Mouse (Mus musculus) left cerebral cortex, adult 11 months (tissue): Measurements from ENCODE around the gene Mphosph9.

Experiments used
- DNase-seq: peaks from one replicate; pipeline ENCODE4 v3.0.0; 2022; ENCODE audit warnings: low spot score

Gene Mphosph9

DNA sequence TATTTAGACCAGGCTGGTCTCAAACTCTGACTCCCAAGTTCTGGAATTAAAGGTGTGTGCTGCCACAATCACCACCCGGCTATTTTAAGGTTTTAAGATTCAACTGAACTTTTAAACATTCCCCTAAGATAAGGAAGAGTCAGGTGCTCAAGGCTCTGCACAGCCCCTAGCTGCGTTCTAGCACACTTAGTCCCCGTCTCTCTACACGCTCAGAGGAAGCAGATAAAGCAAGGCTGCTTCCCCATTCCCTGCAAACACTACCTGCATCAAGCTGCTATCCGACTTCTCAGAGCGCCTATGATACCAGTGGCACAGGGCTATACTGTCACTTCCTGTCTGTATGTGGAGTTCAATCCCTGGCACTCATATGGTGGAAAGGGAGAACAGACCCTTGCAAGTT lies 60.1 kb downstream of the Mphosph9 start:
- no peak for DNase-seq

DNA sequence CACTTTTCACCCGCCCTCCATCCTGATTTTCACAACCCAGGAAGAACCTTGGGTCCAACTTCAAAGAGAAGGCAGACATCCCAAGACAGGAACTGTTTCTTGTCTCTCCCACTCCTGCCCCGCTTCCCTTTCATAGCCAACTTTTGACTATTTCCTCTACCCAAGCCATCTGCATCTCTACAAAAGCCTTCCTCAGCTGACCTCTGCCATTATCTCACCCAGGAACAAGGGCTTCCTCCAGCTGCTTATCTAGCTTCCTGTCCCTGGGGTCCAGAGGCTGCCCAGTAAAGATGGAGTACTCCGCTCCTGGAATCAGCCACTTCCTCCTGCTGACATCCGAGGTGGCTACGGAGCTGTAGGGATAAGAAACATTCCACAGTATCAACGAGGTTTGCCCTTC lies 61.0 kb downstream of the Mphosph9 start:
- no peak for DNase-seq

DNA sequence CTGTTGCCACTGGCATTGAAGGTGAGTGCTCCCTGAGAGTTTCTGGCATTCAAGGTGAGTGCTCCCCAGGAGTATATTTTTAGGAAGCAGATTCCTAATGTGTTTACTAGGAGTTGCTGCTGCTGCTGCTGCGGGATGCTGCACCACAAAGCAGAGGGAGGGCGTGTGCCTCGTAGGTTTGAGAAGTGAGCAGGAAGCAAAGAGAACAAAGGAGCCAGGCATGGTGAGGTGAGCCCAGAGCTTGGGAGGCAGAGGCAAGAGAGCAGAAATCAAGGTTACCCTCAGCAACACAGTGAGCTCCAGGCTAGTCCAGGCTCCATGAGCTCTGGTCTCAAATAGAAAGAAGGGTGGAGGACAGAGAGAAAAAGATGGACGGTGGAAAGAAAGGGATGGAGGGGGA lies 64.5 kb downstream of the Mphosph9 start:
- no peak for DNase-seq

DNA sequence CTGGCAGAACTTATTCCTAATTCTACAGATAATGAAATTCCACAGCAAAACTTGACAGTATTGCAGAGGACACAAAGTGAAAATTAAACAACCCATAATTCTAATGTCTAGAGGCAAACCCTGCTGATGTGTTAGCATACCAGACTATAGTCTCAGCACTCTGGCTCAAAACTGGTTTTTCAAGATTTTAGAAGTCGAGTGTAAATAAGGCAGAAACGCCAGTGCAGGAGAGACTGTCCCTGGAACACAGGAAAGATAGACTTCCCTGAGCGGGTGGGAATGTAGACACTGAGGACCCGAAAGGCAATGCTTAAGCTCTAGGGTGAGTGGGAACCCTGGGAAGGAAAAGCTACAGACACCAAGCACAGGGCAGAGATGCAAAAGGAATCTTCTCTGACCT lies 65.7 kb downstream of the Mphosph9 start:
- no peak for DNase-seq

DNA sequence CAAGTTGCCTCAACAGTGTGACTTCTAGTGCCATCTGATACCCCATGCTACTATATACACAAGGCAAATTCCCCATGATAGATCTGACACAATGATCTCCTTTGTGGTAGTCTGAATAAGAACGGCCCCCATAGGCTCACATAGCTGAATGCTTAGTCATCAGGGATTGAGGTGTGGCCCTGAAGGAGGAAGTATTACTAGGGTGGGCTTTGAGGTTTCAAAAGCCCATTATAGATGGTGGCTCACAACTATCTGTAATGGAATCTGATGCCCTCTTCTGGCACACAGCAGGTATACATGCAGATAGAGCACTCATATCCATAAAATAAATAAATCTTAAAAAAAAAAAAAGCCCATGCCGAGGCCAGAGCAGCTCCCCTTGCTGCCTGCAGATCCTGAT lies 68.6 kb downstream of the Mphosph9 start:
- no peak for DNase-seq

DNA sequence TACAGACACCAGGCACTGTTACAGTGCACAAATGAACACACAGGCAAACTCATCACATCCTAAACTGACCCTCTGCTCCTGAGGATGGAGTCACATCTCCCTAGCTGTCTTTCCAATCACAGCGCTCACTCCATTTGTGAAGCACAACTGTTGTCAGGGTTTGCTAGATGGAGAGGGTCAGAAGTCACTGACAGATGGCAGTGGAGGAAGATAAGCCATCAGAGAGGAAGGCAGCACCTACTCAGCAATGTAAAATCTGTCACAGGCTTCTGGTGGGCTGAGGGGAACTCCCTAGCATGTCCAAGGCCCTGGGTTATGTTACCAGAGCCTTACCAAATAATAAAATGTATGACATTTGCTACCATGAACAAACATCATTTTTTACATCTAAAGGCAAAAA lies 69.7 kb downstream of the Mphosph9 start:
- no peak for DNase-seq

DNA sequence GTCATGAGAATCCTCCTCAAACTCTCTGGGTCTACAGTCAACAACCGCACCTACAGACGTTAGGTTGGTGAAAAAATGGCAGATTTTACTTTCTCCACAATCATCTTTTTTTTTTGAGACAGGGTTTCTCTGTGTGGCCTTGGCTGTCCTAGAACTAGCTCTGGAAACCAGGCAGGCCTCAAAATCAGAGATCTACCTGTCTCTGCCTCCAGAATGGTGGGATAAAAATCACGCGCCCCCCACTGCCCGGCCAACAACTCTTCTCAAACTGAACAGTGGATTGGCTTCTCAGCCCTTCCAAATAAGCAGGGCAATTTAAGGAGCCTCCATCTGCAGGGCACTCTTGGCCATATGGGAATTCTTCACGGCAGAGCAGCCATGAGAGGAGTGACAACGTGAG lies 72.6 kb downstream of the Mphosph9 start:
- DNase-seq = no peak

DNA sequence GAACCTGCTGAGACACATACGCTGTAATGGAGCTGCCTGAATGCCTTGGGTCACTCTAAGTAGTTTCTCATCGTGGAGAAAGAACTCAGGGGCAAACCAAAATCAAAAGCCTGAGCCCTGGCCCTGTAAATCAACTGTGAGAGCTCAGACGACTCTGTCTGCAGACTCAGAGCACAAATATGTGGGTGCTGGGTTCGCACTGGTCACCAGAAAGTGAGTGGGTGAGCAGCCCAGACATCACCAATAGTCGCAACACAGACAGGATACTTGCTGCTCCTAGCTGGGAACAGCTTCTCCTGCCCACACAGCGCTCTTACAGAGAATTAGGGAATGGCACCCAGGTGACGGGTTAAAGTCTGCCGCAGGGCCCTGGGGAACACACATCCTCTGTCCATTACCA lies 74.2 kb downstream of the Mphosph9 start:
- DNase-seq = no peak

DNA sequence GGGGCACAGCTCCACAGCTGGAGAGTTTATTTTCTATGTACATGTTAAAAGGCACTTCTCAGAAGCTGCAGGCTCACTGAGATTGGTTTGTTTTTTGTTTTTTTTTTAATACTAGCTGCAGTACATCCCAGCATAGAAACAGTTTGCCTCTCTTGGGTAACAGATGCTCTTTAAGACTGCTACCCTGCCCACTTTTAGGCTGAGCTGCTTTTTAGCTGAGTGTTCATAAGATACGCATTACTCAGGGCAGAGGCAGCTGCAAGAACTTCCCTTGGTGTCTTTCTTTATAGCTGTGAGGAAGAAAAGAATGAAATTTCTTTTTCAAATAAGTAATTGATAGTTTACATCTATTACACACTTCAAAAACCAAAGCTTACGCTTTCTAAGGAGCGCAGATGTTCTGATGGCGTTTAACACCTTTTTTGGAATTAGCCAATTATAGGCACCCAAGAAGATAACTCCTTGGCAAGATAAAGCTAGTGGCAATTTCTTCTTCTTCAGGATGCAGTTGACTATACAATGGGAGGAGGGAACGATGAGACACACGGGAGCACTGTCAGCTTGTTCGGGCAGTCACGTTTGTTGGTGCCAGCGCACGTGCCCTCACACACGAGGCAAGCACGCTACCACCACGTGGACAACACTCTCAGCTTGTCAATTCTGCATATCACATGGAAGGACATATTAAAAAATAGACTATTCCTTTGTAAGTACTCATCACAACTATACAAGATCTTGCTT lies 75.0 kb downstream of the Mphosph9 start:
- no peak for DNase-seq

DNA sequence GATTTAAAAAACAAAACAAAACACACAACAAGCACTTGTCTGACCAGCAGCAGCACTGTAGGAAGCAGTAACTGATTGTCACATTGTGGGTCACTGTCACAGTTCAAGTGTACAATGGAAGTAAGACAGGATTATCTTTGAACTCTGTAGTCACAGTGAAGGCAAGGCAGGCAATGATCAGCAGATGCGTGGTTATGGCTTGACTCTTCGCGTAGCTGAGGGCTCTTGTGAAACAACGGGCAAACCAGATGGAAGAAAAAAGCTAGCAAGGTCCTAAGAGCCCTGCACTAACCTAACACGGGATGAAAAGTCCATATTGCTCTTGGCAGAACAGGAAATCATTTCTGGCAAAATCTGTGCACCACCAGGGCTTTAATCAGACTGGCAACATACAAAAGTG lies 76.7 kb downstream of the Mphosph9 start:
- DNase-seq = no peak

DNA sequence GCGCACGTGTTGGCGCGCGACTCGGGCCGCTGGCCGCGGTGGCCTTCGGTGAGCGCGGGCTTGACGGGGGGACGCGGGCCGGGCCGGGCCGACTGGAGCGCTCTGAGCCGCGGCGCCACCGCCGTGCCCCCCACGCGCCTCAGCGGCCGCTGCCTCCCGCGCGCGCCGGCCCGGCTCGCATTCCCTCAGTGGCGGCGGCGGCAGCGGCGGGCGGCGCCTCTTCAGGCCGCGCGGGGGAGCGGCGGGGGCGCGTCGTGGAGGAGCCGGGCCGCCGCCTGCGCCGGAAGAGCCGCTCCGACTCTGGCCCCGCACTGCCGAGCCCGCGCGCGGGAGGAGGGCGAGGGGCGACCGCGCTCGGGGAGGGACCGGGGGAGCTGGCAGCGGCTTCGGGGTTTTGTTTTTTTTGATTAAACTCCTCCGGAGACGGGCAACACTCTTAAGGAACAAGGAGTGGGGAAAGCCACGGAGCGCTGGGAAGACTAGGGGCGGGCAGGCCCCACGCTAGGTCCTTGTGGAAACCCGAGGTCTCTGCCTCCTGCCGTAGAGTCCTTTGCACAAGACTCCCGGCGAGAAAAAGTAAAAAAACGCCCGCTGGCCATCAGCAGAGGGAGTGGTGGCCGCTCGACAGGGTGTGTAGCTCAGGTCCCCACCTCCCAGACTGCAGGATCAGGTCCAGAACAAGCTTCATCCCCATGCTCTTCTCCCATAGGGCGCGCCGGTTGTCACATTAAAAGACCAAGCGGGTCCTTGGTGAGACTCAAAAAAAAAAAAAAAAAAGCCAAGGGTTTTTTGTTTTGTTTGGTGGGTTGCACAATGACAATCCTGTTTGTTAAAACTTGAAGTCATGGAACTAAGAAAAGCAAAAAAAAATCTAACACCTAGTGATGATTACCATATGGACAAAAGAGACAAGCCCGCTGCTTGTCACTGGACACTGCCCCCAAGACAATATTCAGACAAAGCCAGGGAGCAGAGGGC lies 77.9 kb downstream of the Mphosph9 start, which contains the start of gene Pitpnm2:
Pitpnm2 (minus strand) TSS at position 147 of the 978 bp plus-strand sequence.
- DNase-seq = no peak

DNA sequence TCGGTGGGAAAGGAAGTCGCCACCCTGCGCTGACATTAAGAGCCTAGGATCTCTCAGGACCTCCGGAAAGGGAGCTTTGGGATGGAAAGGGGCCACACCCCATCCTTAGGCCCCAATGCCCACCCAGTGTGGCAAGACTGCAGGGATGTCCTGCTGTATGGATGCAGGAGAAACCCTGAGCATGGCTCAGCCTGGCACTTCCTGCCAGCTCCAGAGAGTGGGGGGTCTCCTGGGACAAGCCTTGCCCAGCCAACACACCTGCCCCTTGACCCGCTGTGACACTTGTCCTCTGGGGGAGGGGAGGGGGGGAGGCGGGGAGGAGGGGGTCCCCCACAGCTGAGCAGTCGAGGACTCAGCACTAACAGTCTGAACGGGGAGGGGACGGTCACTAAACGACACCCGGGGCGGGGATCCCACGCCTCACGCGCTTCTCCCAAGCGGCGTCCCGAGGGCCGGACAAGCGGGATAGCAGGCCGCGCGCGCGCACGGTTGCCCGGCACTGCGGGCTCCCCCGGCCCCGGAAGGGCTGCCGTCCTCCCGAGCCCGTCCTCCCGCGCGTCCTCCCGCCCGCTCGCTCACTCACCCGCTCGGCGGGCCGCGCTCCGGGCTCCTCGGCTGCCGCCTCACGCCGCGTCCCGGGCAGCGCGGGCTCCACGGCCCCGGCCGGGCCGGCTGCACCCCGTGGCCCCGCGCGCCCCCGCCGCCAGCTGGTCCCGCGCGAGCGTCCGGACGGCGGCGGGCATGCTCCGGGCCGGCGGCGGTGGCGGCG lies 78.7 kb downstream of the Mphosph9 start:
- no peak for DNase-seq

DNA sequence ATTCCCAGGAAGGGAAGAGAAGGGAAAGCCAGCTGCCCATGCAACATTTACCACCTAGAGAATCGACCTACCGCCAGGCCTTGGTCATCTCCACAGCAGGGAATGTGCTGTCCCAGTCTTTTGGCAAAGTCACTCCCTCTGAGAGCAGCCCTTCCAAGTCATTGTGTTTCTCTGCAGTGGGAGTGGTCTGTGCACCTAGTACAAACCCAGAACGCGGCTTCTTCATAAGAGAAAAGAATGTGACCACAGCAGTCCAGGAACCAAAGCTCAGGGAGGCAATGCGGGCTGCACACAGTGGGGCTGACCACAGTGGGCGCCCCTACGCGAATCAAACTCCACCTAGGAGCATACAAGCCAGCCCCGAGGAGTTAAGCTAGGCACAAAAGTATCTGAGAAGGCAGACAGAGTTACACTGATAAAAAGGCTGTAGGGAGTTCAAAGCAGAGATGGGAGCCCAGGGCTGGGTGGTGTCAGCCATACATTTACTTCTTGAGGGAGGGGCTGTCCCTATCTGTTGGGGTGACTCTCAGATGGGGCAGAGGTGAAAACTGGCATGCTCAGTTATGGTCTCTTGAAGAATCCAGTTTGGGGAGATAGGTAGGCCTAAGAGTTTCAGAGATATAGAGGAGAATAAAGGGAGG lies 79.7 kb downstream of the Mphosph9 start:
- DNase-seq = no peak

DNA sequence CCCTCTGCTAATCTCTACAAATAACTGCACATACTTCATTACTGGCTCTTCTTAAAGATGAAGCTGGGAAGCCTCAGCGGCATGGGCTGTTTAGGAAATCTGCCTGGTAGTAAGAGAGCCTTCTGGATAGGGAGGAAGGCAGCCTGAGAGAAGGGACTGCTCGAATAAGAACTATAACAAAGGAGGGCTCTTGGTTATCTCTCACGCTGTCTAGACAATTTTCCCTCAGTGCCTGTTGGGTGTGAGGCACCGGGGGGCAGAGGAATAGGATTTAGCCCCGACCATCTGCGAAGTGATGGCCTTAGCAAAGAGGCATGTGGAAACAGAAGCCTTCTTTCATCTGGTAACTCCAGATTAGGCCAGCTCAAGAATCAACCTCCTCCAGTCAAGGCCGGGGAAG lies 80.5 kb downstream of the Mphosph9 start:
- DNase-seq = no peak

DNA sequence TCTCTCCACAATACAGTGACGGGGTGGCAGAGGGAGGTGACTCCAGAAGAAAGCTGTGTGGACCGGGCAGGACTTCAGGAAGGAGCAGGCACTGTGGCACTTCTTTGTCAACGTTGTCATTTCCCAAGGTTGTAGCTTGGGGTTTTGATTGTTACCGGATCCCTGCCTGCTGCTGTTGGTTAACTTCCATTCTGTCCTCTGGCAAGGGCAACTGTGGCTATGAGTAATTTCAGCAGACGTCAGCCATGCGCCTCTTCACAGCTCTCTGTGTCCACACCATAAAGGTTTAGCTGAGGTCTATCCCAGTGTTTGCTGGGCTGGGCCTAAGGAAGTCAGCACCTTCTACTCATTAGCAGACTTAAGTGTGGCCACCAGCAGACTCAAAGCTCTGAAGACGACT lies 82.9 kb downstream of the Mphosph9 start:
- DNase-seq = no peak

DNA sequence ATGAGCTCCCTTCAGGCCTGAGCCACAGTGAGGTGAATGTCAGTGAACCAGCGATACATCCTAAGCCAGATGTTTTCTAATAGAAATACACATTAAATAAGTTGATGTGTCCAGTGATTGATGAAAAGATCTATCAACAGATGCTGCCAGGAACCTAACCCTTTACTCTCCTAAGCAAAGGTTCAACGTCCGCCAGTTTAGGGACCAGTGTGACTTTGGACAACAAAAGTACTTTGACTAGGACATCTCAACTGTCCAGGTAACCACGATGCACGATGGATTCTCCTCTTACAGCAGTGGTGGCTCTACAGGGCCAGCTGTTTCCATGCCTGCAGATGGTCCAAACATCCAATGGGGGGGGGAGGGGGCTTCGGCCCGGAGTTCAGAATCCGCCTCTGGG lies 83.3 kb downstream of the Mphosph9 start:
- no peak for DNase-seq

DNA sequence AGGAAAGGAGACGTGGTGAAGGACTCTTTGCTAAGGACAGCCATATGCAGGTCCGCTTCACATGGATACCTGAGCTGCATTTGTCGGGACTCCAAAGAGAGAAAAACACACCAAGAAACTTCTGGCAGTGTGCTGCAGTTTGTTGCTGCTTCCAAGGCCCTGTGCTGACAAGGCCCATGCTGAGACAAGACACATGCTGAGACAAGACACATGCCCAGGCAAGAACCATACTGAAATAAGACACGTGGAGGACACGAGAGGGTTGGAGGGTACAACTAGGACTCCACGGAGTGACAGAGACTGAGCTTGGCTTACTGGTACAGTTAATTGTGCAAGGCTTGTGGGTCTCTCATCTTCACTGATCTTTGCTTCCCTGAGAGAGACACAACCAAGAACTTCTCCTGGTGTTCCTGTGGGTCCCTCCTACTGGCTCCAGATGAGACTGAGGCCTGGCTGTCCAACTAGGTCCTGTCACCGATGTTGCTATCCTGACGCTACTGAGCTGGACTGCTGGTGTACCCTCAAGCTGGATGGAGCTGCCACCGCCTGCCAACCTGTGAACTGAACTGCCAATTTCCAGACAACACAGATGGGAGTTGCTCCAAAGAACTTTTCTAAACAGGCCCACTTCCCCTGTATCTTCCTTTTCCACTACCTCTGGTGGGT lies 84.4 kb downstream of the Mphosph9 start:
- DNase-seq = no peak

DNA sequence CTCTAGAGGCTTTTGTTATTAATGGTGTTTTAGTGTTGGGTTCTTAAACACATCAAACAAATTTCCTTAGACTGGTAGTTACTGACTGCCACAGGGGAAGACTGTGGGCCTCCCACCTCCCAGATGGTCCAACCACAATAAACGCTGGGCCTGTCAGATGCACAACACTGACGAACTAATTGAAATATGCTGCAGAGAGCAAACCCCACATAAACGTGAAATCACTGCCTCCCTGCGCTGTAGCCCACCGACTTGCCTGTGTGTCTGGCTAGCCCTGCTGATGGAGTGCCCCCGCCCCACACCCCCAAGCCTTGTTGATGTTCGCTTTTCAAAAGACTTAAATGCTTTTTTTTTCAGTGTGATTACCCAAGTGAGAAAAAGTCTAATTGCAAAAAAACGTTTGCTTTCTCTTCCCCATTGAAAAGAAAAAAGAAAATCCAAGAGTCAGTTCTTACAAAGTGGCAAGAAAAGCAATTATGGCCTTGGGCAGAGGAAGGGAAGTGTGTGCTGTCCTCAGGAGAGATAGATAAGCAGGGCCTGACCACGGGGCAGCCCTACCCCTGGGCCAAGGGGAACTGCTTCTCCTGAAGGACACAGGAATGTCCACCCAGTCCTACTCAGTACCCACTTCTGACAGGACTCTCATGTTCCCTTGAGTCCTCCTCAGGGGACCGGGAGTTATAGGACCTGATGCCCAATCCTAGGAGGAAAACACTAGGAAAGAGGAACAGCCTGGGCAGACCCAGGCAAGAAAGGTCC lies 85.9 kb downstream of the Mphosph9 start:
- DNase-seq = no peak

DNA sequence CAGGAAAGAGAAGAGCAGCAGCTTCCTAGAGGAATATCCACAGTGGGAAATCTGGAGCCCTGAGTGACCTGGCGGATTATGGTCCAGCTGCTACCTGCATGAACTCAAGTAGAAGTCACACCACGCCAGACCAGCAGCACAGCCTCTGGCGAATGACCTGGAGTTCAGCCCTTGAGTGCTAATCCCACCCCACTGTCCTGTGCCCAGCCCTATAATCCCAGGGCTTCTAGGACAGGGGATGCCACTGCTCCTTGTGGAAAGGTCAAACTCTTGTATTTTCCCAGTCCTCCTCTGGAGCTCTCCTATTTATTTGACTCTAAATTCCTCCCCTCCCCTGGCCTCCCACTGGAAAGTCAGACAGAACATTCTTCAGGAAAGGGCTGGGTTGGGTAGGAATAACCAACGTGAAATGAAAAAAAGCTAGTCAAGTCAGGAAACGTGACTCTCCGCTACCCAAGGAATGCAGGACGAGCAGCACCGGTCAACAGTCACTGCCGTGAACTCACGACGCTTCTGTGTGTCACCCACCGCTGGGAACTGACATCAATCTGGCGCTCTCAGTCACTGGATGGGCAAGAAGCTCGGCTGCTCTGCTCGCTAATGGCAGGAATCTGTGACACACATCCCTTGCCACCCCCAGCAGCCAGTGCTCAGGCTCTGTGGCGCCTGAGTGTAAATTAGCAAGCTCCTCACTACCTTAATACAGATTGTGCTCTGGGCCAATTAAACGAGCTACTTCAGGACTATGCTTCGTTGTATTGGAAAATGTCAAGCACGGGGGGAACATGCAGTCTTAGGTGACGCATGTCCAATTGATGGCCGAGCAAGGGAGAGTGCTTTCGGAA lies 86.7 kb downstream of the Mphosph9 start:
- DNase-seq = no peak

DNA sequence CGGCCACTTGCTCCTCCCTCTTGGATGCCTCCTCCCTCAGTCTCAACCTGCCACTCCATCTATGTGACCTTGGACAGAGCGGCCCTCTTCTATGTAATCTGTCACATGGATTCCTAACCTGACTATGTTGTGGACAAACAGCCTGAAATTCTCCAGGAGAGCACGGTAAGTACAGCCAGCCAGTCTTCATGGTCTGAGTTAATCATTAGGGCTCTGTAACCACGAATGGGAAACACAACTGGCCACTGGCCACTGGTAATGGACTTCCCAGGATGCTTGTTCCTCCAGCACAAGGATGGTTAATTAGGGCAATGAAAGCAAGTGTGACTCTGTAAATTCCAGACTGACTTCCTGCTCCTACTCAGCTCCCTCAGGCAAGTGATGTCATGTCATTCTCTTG lies 91.6 kb downstream of the Mphosph9 start:
- DNase-seq = no peak
